Mouse (Mus musculus): ENCODE measurements around the gene Grin2a. TPM values are rescaled to one million over a fixed set of nuclear protein-coding genes. Genes with fewer than 3 reads are reported as not detected.

Gene Grin2a
- polyA plus RNA-seq, 1 experiment from 2014 or later, result 1.0 TPM

DNA sequence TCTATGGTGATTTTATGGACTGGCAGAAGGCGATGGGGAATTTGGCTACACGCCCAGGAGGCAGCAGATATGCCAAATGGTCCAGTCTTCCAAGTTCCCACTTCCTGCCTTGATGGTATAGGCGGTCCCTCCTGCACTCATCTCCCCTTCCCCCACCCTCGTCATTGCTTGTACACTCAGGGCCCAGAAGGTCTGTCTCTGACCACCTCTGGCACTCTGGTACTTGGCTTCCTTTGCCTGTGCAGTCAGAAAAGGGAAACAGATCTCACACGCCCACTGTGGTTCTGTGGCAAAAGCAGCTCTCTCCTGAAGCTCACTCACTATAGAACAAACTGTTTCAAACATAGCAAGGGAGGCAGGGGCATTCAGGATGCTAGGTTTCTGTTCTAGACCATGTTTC is 227.0 kb downstream of the Grin2a start:
- Histone ChIP-seq H3K4me1 (ENCODE audit: control insufficient read depth, insufficient read depth, low read length) (no peaks in the 10 kb centered on the region), H3K27ac (replicated peaks; ENCODE audit: low read depth, low read length) (no peak overlapping the region), H3K4me3 (ENCODE audit: low read depth, low read length) (no peak overlapping the region), H3K9me3 (ENCODE audit: control insufficient read depth, low read length) (no peaks in the 10 kb centered on the region), H3K36me3 (ENCODE audit: control insufficient read depth, insufficient read depth, low read length) (no peaks in the 10 kb centered on the region), H3K4me2 (ENCODE audit: low read depth, low read length) (no peak overlapping the region), H3K27me3 (replicated peaks; ENCODE audit: control insufficient read depth, insufficient read depth, low read length) (no peaks in the 10 kb centered on the region), H3K9ac (ENCODE audit: low read depth, low read length) (no peak overlapping the region)
- no peak for ATAC-seq (ENCODE audit: low read depth)
- WGBS, result 68% methylated on average over 5 of the region's 5 CpGs
- DNase-seq (ENCODE audit: low spot score), result no peak

DNA sequence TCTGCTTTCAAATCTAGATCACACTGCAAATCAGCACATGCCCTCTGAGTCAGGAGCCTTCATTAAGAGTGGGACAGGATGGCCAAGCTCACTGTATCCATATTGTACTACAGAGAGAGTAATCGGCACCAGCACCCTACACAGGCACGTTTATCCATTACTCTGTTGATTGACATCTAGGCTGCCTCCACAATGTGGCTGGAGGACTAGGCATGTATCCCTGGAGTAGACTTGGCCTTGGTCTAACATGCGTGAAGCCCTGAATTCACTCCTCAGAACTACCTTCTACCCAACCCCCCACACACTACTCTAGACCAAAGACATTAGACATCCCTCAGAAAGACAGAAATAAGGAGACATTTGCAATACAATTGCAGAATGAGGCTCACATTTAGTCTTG is 227.4 kb downstream of the Grin2a start:
- H3K27me3 ChIP-seq (replicated peaks; ENCODE audit: control insufficient read depth, insufficient read depth, low read length), result no peaks in the 10 kb centered on the region
- no peak overlapping the region for H3K4me3 ChIP-seq (ENCODE audit: low read depth, low read length)
- H3K4me1 ChIP-seq (ENCODE audit: control insufficient read depth, insufficient read depth, low read length), result no peaks in the 10 kb centered on the region
- H3K9ac ChIP-seq (ENCODE audit: low read depth, low read length), result no peak overlapping the region
- no peak overlapping the region for H3K27ac ChIP-seq (replicated peaks; ENCODE audit: low read depth, low read length)
- no peak for DNase-seq (ENCODE audit: low spot score)
- no peak for ATAC-seq (ENCODE audit: low read depth)
- H3K9me3 ChIP-seq (ENCODE audit: control insufficient read depth, low read length), result no peaks in the 10 kb centered on the region
- 76% methylated on average over 3 of the region's 3 CpGs for WGBS
- no peaks in the 10 kb centered on the region for H3K36me3 ChIP-seq (ENCODE audit: control insufficient read depth, insufficient read depth, low read length)
- H3K4me2 ChIP-seq (ENCODE audit: low read depth, low read length), result no peak overlapping the region

DNA sequence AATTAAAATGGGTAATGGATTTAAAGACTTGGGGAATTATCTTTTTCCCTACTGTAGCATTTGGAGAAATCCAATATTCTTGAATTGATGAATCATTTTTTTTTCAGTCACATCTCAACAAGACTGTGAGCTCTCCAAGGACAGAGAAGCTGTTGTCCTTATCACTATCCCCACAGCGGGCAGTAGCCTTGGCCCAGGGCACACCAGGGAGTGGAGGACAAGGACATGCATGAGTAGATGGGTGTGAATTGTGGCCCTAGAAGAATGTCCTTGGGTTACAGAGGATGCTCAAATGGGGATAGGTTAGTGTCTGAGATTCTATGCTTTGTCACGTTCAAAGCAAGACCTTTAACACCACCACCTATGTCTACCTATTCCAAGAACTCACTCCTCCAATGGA is 231.3 kb downstream of the Grin2a start:
- H3K27ac ChIP-seq (replicated peaks; ENCODE audit: low read depth, low read length), result no peak overlapping the region
- H3K9ac ChIP-seq (ENCODE audit: low read depth, low read length), result no peak overlapping the region
- WGBS, result 83% methylated on average over 2 of the region's 2 CpGs
- ATAC-seq (ENCODE audit: low read depth) (no peak), DNase-seq (ENCODE audit: low spot score) (no peak)
- no peaks in the 10 kb centered on the region for H3K4me1 ChIP-seq (ENCODE audit: control insufficient read depth, insufficient read depth, low read length)
- no peaks in the 10 kb centered on the region for H3K27me3 ChIP-seq (replicated peaks; ENCODE audit: control insufficient read depth, insufficient read depth, low read length)
- H3K4me3 ChIP-seq (ENCODE audit: low read depth, low read length), result no peak overlapping the region
- no peaks in the 10 kb centered on the region for H3K9me3 ChIP-seq (ENCODE audit: control insufficient read depth, low read length)
- no peaks in the 10 kb centered on the region for H3K36me3 ChIP-seq (ENCODE audit: control insufficient read depth, insufficient read depth, low read length)
- no peak overlapping the region for H3K4me2 ChIP-seq (ENCODE audit: low read depth, low read length)

DNA sequence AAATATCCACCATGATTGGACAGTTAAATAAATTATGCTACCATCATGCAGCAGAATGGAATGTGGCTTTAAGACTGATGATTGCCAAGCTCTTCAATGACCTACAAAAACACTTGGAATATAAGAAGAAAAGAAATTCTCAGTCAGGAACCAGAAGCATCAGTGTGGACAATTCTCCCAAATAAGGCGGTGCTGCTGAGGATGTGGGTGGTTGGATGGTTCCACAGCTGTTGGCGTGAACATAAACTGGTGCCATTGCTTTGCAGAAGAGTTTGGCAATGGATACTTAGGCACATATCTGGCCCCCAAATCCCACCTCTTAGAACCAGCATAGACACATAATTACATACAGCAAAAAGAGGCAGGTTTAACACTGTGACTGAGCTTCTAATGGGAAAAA is 235.0 kb downstream of the Grin2a start:
- no peaks in the 10 kb centered on the region for H3K9me3 ChIP-seq (ENCODE audit: control insufficient read depth, low read length)
- no peak overlapping the region for H3K4me2 ChIP-seq (ENCODE audit: low read depth, low read length)
- DNase-seq (ENCODE audit: low spot score) (no peak), ATAC-seq (ENCODE audit: low read depth) (no peak)
- H3K9ac ChIP-seq (ENCODE audit: low read depth, low read length), result no peak overlapping the region
- no peaks in the 10 kb centered on the region for H3K36me3 ChIP-seq (ENCODE audit: control insufficient read depth, insufficient read depth, low read length)
- 89% methylated on average over 2 of the region's 2 CpGs for WGBS
- no peaks in the 10 kb centered on the region for H3K27me3 ChIP-seq (replicated peaks; ENCODE audit: control insufficient read depth, insufficient read depth, low read length)
- H3K4me1 ChIP-seq (ENCODE audit: control insufficient read depth, insufficient read depth, low read length), result no peaks in the 10 kb centered on the region
- no peak overlapping the region for H3K27ac ChIP-seq (replicated peaks; ENCODE audit: low read depth, low read length)
- H3K4me3 ChIP-seq (ENCODE audit: low read depth, low read length), result no peak overlapping the region

DNA sequence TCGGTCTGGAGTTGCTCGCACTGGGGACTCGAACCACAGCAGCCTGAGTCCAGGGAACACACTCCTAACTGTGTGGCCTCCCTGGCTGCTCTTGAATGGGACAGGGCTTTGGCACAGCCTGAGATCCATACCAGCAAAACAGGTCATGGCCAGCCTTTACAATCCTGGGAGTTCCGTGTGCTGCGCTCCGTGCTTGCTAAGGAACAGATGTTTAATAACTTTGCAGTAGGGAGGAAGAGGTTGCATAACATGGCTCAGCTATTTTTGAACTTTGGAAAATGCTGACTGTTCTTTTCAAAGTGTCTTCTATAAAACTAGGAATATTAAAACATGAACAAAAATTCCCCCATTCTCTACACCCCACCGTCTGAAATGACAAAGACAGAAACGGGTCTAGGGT is 238.5 kb downstream of the Grin2a start:
- H3K4me2 ChIP-seq (ENCODE audit: low read depth, low read length), result no peak overlapping the region
- DNase-seq (ENCODE audit: low spot score) (peak; percentile 17), ATAC-seq (ENCODE audit: low read depth) (no peak)
- H3K9ac ChIP-seq (ENCODE audit: low read depth, low read length), result no peak overlapping the region
- 77% methylated on average over 8 of the region's 8 CpGs for WGBS
- no peaks in the 10 kb centered on the region for H3K4me1 ChIP-seq (ENCODE audit: control insufficient read depth, insufficient read depth, low read length)
- no peaks in the 10 kb centered on the region for H3K36me3 ChIP-seq (ENCODE audit: control insufficient read depth, insufficient read depth, low read length)
- H3K27me3 ChIP-seq (replicated peaks; ENCODE audit: control insufficient read depth, insufficient read depth, low read length), result no peaks in the 10 kb centered on the region
- no peak overlapping the region for H3K4me3 ChIP-seq (ENCODE audit: low read depth, low read length)
- H3K9me3 ChIP-seq (ENCODE audit: control insufficient read depth, low read length), result no peaks in the 10 kb centered on the region
- H3K27ac ChIP-seq (replicated peaks; ENCODE audit: low read depth, low read length), result no peak overlapping the region

DNA sequence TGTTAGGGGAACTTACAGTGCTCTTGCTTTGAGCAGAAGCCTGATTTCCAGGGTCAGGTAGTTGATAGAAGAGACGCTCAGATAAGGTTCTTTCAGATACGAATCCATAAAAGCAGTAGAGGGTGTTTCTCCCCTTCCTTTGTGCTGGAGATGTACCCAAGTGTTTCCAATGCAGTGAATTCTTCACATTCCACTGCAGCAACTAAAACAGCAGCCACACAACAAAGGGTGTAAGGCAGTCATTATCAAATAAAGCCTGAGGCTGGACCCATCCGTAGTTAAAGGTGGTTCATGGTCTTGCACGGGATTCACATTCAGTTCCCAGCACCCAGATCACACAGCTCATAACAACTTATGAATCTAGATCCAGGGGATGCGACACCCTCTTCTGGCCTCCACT is 241.3 kb downstream of the Grin2a start:
- ATAC-seq (ENCODE audit: low read depth), result no peak

DNA sequence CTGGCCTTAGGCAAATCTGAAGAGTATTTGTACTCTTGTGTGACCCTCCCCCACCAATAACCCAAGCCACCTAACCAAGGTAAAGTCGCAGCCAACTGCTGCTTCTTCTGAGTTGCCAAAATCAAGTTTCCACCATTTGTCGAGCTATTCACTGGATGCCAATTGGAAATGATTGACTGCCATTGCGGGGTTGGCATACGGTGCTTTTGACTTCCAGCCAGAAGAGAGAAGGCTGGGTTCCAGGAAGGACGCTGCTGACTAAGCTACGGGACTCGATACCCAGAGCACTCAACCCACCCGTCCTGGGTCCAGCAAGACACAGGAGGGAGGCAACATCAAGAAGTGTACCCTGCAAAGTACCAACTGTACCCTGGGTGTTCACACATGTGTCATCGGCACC is 242.3 kb downstream of the Grin2a start:
- 86% methylated on average over 9 of the region's 9 CpGs for WGBS
- Histone ChIP-seq H3K4me2 (ENCODE audit: low read depth, low read length) (no peak overlapping the region), H3K4me1 (ENCODE audit: control insufficient read depth, insufficient read depth, low read length) (no peaks in the 10 kb centered on the region), H3K9me3 (ENCODE audit: control insufficient read depth, low read length) (no peaks in the 10 kb centered on the region), H3K4me3 (ENCODE audit: low read depth, low read length) (no peak overlapping the region), H3K27me3 (replicated peaks; ENCODE audit: control insufficient read depth, insufficient read depth, low read length) (no peaks in the 10 kb centered on the region), H3K9ac (ENCODE audit: low read depth, low read length) (no peak overlapping the region), H3K36me3 (ENCODE audit: control insufficient read depth, insufficient read depth, low read length) (no peaks in the 10 kb centered on the region), H3K27ac (replicated peaks; ENCODE audit: low read depth, low read length) (no peak overlapping the region)
- no peak for DNase-seq (ENCODE audit: low spot score)
- no peak for ATAC-seq (ENCODE audit: low read depth)

More for the DNA sequence above, 241.3 kb downstream of the Grin2a start:
- Histone ChIP-seq H3K36me3 (ENCODE audit: control insufficient read depth, insufficient read depth, low read length) (no peaks in the 10 kb centered on the region), H3K4me2 (ENCODE audit: low read depth, low read length) (no peak overlapping the region), H3K4me3 (ENCODE audit: low read depth, low read length) (no peak overlapping the region), H3K4me1 (ENCODE audit: control insufficient read depth, insufficient read depth, low read length) (no peaks in the 10 kb centered on the region), H3K9me3 (ENCODE audit: control insufficient read depth, low read length) (no peaks in the 10 kb centered on the region), H3K27ac (replicated peaks; ENCODE audit: low read depth, low read length) (no peak overlapping the region), H3K27me3 (replicated peaks; ENCODE audit: control insufficient read depth, insufficient read depth, low read length) (no peaks in the 10 kb centered on the region), H3K9ac (ENCODE audit: low read depth, low read length) (no peak overlapping the region)
- DNase-seq (ENCODE audit: low spot score), result no peak
- 84% methylated on average over 5 of the region's 5 CpGs for WGBS

DNA sequence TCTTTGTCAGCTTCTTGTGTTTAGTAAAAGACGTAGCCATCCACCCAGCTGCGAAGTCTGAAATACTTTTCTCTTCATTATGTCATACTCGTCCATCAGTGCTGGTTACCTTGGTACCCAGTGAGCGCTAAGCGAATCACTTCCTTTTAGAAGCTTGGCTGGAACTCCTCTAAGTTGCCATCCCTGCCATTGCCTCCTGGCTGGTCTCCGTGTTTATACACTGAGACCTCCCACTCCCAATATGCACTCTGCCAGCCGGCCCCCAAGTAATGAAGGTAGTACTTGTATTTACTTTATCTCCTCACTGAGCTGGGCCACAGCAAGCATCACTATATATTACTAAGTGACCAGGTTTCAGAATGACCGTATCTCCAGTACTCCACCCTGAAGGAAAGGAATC is 242.8 kb downstream of the Grin2a start:
- H3K36me3 ChIP-seq (ENCODE audit: control insufficient read depth, insufficient read depth, low read length), result no peaks in the 10 kb centered on the region
- ATAC-seq (ENCODE audit: low read depth), result no peak

DNA sequence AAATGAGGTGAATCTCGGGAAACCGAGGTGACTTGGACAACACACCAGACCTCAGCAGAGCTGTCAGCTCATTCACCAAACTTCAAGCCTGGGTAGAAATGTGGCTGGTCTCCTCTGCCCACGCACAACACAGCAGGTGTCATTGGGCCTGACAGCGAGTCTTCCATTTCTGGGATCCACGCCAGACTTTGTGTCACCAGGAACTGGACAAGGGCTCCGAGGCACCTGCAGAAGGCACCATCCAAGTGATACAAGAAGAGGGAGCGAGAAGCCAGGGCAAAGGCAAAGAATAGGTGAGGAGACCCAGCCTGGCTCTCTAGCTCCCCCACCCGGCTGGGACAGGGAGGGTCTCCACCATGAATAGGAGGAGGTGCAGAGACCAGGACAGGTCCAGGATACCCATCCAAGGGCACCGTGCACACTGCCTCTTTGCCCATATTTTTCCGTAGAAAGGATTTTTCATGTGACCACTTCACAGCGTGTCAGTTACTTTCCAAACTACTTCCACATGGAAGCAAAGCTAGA is 244.3 kb downstream of the Grin2a start:
- no peaks in the 10 kb centered on the region for H3K36me3 ChIP-seq (ENCODE audit: control insufficient read depth, insufficient read depth, low read length)
- no peak for ATAC-seq (ENCODE audit: low read depth)
- H3K27ac ChIP-seq (replicated peaks; ENCODE audit: low read depth, low read length), result no peak overlapping the region
- no peaks in the 10 kb centered on the region for H3K4me1 ChIP-seq (ENCODE audit: control insufficient read depth, insufficient read depth, low read length)
- no peak overlapping the region for H3K4me3 ChIP-seq (ENCODE audit: low read depth, low read length)
- WGBS, result 77% methylated on average over 11 of the region's 11 CpGs
- no peak overlapping the region for H3K9ac ChIP-seq (ENCODE audit: low read depth, low read length)
- no peaks in the 10 kb centered on the region for H3K27me3 ChIP-seq (replicated peaks; ENCODE audit: control insufficient read depth, insufficient read depth, low read length)
- H3K4me2 ChIP-seq (ENCODE audit: low read depth, low read length), result no peak overlapping the region
- no peaks in the 10 kb centered on the region for H3K9me3 ChIP-seq (ENCODE audit: control insufficient read depth, low read length)
- no peak for DNase-seq (ENCODE audit: low spot score)

More for the DNA sequence above, 242.8 kb downstream of the Grin2a start:
- 81% methylated on average over 8 of the region's 8 CpGs for WGBS
- DNase-seq (ENCODE audit: low spot score), result no peak
- Histone ChIP-seq H3K9me3 (ENCODE audit: control insufficient read depth, low read length) (no peaks in the 10 kb centered on the region), H3K4me1 (ENCODE audit: control insufficient read depth, insufficient read depth, low read length) (no peaks in the 10 kb centered on the region), H3K27ac (replicated peaks; ENCODE audit: low read depth, low read length) (no peak overlapping the region), H3K9ac (ENCODE audit: low read depth, low read length) (no peak overlapping the region), H3K27me3 (replicated peaks; ENCODE audit: control insufficient read depth, insufficient read depth, low read length) (no peaks in the 10 kb centered on the region), H3K4me2 (ENCODE audit: low read depth, low read length) (no peak overlapping the region), H3K4me3 (ENCODE audit: low read depth, low read length) (no peak overlapping the region)

Data from embryonic facial prominence, embryonic 14.5 days (tissue).